Mouse (Mus musculus) heart, postnatal 0 days (tissue): ENCODE measurements around the gene Uqcrq. TPM values are rescaled to one million over a fixed set of nuclear protein-coding genes. Genes with fewer than 3 reads are reported as not detected.

ENCODE experiments used
- ATAC-seq: fragments of 200-750 bp; cut with Nextera tagmentation; 2 replicates; pipeline ENCODE4 v1.8.0; 2017; ENCODE audit warnings: low read depth, moderate number of reproducible peaks, moderate library complexity; ENCODE audit not compliant: insufficient read depth
- DNase-seq: peaks from one replicate; pipeline ENCODE4 v3.0.0-alpha.2; 2016; ENCODE audit warnings: low spot score
- H3K27ac ChIP-seq: fragments of 300-500 bp; sonication (generic); 2 replicates; pipeline ENCODE4 v1.5.1; 2014; ENCODE audit warnings: low read depth, mild to moderate bottlenecking
- H3K27me3 ChIP-seq: fragments of 300-500 bp; sonication (generic); 2 replicates; pipeline ENCODE4 v1.6.1; 2014; ENCODE audit warnings: low read length, mixed read lengths; ENCODE audit not compliant: control insufficient read depth, insufficient read depth
- H3K36me3 ChIP-seq: fragments of 300-500 bp; sonication (generic); replicated peaks from 2 replicates; pipeline ENCODE4 v1.6.1; 2014; ENCODE audit warnings: low read length, mixed read lengths; ENCODE audit not compliant: control insufficient read depth, insufficient read depth
- H3K4me1 ChIP-seq: fragments of 300-500 bp; sonication (generic); 2 replicates; pipeline ENCODE4 v1.6.1; 2014; ENCODE audit warnings: antibody characterized with exemption; ENCODE audit not compliant: control insufficient read depth, insufficient read depth
- H3K4me2 ChIP-seq: fragments of 300-500 bp; sonication (generic); 2 replicates; pipeline ENCODE4 v1.6.1; 2014; ENCODE audit warnings: low read depth, mild to moderate bottlenecking, low read length, moderate library complexity
- H3K4me3 ChIP-seq: fragments of 300-500 bp; sonication (generic); 2 replicates; pipeline ENCODE4 v1.5.1; 2014; ENCODE audit warnings: low read depth, low read length
- H3K9ac ChIP-seq: fragments of 300-500 bp; sonication (generic); replicated peaks from 2 replicates; pipeline ENCODE4 v1.6.1; 2014; ENCODE audit warnings: low read depth, low read length, mixed read lengths
- H3K9me3 ChIP-seq: fragments of 300-500 bp; sonication (generic); replicated peaks from 2 replicates; pipeline ENCODE4 v1.6.1; 2016; ENCODE audit warnings: low read length; ENCODE audit not compliant: control insufficient read depth
- CTCF ChIP-seq: IDR thresholded peaks from 2 replicates; pipeline ENCODE4 v1.5.1; 2016; ENCODE audit warnings: antibody characterized with exemption, control low read depth, low read depth
- EP300 ChIP-seq: IDR thresholded peaks from 2 replicates; pipeline ENCODE4 v1.6.1; 2016; ENCODE audit warnings: antibody characterized with exemption, low read depth
- WGBS: fragments of 180-500 bp; shearing (Covaris S2); extraction: QIAGEN DNeasy Blood & Tissue Kit; methylation state at CpG from one replicate; pipeline ENCODE4 v1.1.7; 2014; 5-methylcytosine and 5-hydroxymethylcytosine counted together
- polyA plus RNA-seq: library from polyadenylated mRNA; unstranded; fragments of >200 nt; fragmentation: Nextera tagmentation; extraction: Ambion mirVana; gene quantifications from 2 replicates; pipeline ENCODE4 v1.2.1, GENCODE M21; 2015
- total RNA-seq: library from RNA; depleted of rRNA; stranded (reverse); fragments of >200 nt; gene quantifications from 2 replicates; pipeline ENCODE4 v1.2.3, GENCODE M21; 2014; ENCODE audit warnings: low replicate concordance

Uqcrq gene
- total and polyA plus RNA-seq, 2 experiments from 2014 or later: 76.4 to 3,062 TPM

DNA sequence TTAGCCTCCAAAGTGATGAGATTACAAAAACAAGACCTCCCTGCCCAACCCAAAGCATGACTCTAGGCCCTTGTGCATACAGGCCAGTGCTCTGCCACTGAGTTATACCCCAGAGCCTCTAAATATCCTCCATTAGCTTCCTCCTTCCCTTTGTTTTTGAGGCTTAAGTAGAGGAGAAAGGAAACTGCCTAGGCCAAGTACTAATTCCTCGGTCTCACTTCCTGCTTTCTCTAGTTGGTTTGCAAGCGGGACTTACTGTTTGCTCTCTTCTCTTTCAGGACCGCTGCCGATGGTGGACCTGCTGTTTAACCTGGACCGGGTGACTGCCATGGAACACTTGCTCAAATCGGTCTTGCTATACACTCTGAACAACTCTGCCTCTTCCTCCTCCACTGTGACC is 5.7 kb upstream of the Uqcrq start:
- 75% methylated on average over 6 of the region's 6 CpGs for WGBS
- H3K9ac ChIP-seq: no peak overlapping the region
- DNase-seq (no peak), ATAC-seq (no peak)
- H3K36me3 ChIP-seq: no peaks in the 10 kb centered on the region
- no peak overlapping the region for H3K4me3 ChIP-seq
- H3K4me1 ChIP-seq: no peaks in the 10 kb centered on the region
- no peak for TF ChIP-seq CTCF
- no peak for TF ChIP-seq EP300
- no peaks in the 10 kb centered on the region for H3K9me3 ChIP-seq
- H3K27ac ChIP-seq: no peak overlapping the region
- no peak overlapping the region for H3K4me2 ChIP-seq
- H3K27me3 ChIP-seq: no peaks in the 10 kb centered on the region

DNA sequence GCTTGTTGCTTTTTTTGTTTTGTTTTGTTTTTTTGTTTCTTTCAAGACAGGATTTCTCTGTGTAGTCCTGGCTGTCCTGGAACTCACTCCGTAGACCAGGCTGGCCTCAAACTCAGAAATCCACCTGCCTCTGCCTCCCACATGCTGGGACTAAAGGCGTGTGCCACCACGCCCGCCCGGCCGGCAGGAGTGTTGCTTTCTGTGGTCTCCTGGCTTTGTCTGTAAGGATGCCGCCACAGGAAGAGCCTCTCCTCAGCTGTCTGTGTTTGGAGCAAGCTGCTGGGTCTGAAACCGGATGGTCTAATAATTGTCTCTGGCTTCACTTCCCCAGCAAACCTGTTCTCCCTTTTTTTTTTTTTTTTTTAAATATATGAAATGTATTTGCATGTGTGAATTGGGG is 4.9 kb upstream of the Uqcrq start:
- Histone ChIP-seq H3K27me3 (no peaks in the 10 kb centered on the region), H3K9me3 (no peaks in the 10 kb centered on the region), H3K36me3 (no peaks in the 10 kb centered on the region), H3K9ac (no peak overlapping the region), H3K4me1 (no peaks in the 10 kb centered on the region), H3K4me3 (no peak overlapping the region), H3K27ac (no peak overlapping the region), H3K4me2 (no peak overlapping the region)
- no peak for TF ChIP-seq EP300
- TF ChIP-seq CTCF: no peak
- WGBS: 76% methylated on average over 8 of the region's 8 CpGs
- DNase-seq (no peak), ATAC-seq (no peak)

- Histone ChIP-seq H3K4me3 (no peak overlapping the region), H3K27ac (no peak overlapping the region), H3K9ac (no peak overlapping the region), H3K4me2 (no peak overlapping the region), H3K27me3 (no peaks in the 10 kb centered on the region), H3K36me3 (peaks cover 7% of the 10 kb centered on the region), H3K9me3 (no peaks in the 10 kb centered on the region), H3K4me1 (no peaks in the 10 kb centered on the region)
- no peak for ATAC-seq
- TF ChIP-seq CTCF (no peak), EP300 (no peak)
- no peak for DNase-seq
- WGBS: 32% methylated on average over 6 of the region's 6 CpGs
These were observed 2.4 kb upstream of the Uqcrq start for GRCm38 (mm10) chr11:53433057-53433456.

DNA sequence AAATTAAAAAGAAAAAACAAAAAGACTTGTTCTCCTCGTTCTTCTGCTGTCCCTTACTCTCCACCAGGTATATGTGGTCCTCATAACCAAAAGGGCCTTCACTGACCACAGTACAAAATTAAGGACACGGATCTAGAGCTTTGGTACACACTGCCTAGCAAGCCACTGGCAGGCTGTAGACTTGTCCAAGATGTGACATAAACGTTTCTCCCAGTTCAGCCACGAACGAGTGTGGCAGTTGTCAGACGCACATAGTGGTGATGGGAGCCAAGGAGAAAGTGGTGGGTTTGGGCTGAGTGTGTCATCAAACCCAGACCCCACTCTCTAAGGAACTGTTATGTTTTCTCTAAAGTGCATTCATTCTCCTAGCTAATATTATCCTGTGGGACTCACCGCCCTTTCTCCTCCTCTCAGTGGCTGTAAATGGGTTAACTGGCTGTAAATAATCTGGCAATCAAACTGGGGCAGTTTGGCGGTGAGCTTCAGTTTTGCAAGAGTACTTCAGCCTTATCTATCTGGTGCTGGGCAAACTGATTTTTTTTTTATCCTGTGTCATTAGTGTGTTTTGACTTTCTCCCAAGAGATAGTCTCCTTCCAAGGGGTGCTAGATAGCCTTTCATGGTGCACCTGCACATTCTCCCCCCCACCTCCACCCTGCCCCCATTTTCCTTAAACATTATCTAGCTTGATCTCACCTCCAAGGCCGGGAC is 871 bp upstream of the Uqcrq start:
- DNase-seq (no peak), ATAC-seq (peak; percentile 1; the same call in 1 of the 2 replicates)
- Histone ChIP-seq H3K27ac (peak overlapping the region; percentile 93), H3K4me1 (no peaks in the 10 kb centered on the region), H3K27me3 (no peaks in the 10 kb centered on the region), H3K4me3 (peak overlapping the region; percentile 79), H3K9ac (peak overlapping the region; percentile 88; the same call in 1 of the 2 replicates), H3K36me3 (peaks cover 7% of the 10 kb centered on the region), H3K4me2 (peak overlapping the region; percentile 84), H3K9me3 (no peaks in the 10 kb centered on the region)
- WGBS: 12% methylated on average over 9 of the region's 9 CpGs
- no peak for TF ChIP-seq EP300

GRCm38 (mm10) chr11:53430300-53430669 is 346 bp downstream of the Uqcrq start:
- Histone ChIP-seq H3K27ac (peak overlapping the region; percentile 93), H3K4me2 (peak overlapping the region; percentile 84), H3K4me3 (peak overlapping the region; percentile 79), H3K4me1 (no peaks in the 10 kb centered on the region), H3K9ac (peak overlapping the region; percentile 88), H3K9me3 (no peaks in the 10 kb centered on the region), H3K36me3 (peaks cover 7% of the 10 kb centered on the region), H3K27me3 (no peaks in the 10 kb centered on the region)
- ATAC-seq (peak; percentile 16), DNase-seq (peak; percentile 19)
- no peak for TF ChIP-seq EP300
- no peak for TF ChIP-seq CTCF
- WGBS: under 1% methylated on average over 34 of the region's 34 CpGs

- peak overlapping the region; percentile 84; the same call in 1 of the 2 replicates for H3K4me2 ChIP-seq
- peak overlapping the region; percentile 79; the same call in 1 of the 2 replicates for H3K4me3 ChIP-seq
These were observed 1.4 kb downstream of the Uqcrq start for GRCm38 (mm10) chr11:53429182-53429581.

More at GRCm38 (mm10) chr11:53429182-53429581, 1.4 kb downstream of the Uqcrq start:
- TF ChIP-seq EP300 (no peak), CTCF (no peak)
- H3K36me3 ChIP-seq: peaks cover 7% of the 10 kb centered on the region
- no peaks in the 10 kb centered on the region for H3K27me3 ChIP-seq
- no peak overlapping the region for H3K27ac ChIP-seq
- DNase-seq (no peak), ATAC-seq (no peak)
- H3K9me3 ChIP-seq: no peaks in the 10 kb centered on the region
- no peaks in the 10 kb centered on the region for H3K4me1 ChIP-seq
- H3K9ac ChIP-seq: no peak overlapping the region
